Mouse (Mus musculus) testis, adult 2 months (tissue): ENCODE results near the gene Adamtsl4. TPM values are rescaled to one million over a fixed set of nuclear protein-coding genes. Genes with fewer than 3 reads are reported as not detected.
"Not testable (repeated sequence)": the region's sequence is repeated elsewhere in the genome, so short reads cannot be mapped to it uniquely, and the experiment has no call there.

Experiments
- H3K27ac ChIP-seq: fragments of 200-500 bp; 2 replicates; pipeline ENCODE4 v1.5.1; 2012; ENCODE audit warnings: low read depth, low read length; ENCODE audit not compliant: control insufficient read depth, insufficient read depth
- H3K27me3 ChIP-seq: fragments of 200-500 bp; 2 replicates; pipeline ENCODE4 v1.6.1; 2012; ENCODE audit warnings: mild to moderate bottlenecking, low read length, moderate library complexity; ENCODE audit not compliant: control insufficient read depth, insufficient read depth
- H3K36me3 ChIP-seq: fragments of 200-500 bp; 2 replicates; pipeline ENCODE4 v1.6.1; 2012; ENCODE audit warnings: mild to moderate bottlenecking, low read length; ENCODE audit not compliant: control insufficient read depth, insufficient read depth
- H3K4me1 ChIP-seq: fragments of 200-500 bp; 2 replicates; pipeline ENCODE4 v1.6.1; 2012; ENCODE audit warnings: low read length; ENCODE audit not compliant: control insufficient read depth, insufficient read depth
- H3K4me3 ChIP-seq: fragments of 200-500 bp; 2 replicates; pipeline ENCODE4 v1.5.1; 2012; ENCODE audit warnings: low read depth, mild to moderate bottlenecking, low read length, moderate library complexity, mixed read lengths; ENCODE audit not compliant: control insufficient read depth
- CTCF ChIP-seq: fragments of 200-500 bp; IDR thresholded peaks from 2 replicates; pipeline ENCODE4 v1.5.1; 2012; ENCODE audit warnings: low read depth, mild to moderate bottlenecking, inconsistent platforms, low read length, moderate library complexity; ENCODE audit not compliant: control insufficient read depth, insufficient read depth, insufficient replicate concordance
- POLR2A ChIP-seq: fragments of 200-500 bp; IDR thresholded peaks from 2 replicates; pipeline ENCODE4 v1.6.1; 2012; ENCODE audit warnings: low read depth, mild to moderate bottlenecking, inconsistent platforms, low read length, moderate library complexity; ENCODE audit not compliant: control insufficient read depth
- polyA plus RNA-seq: library from polyadenylated mRNA; depleted of rRNA; stranded (reverse); fragments of >200 nt; gene quantifications from 2 replicates; pipeline ENCODE4 v1.2.3, GENCODE M21; 2012

Adamtsl4 gene
- polyA plus RNA-seq, 1 experiment = 0.74 TPM

GRCm38 (mm10) chr3:95671201-95671600 lies 16.5 kb downstream of the Adamtsl4 start:
- no peaks in the 10 kb centered on the region for H3K27me3 ChIP-seq
- no peak overlapping the region for H3K27ac ChIP-seq
- peaks cover 14% of the 10 kb centered on the region for H3K4me1 ChIP-seq
- TF ChIP-seq POLR2A (no peak), CTCF (no peak)
- H3K36me3 ChIP-seq = no peaks in the 10 kb centered on the region
- H3K4me3 ChIP-seq = no peak overlapping the region

DNA sequence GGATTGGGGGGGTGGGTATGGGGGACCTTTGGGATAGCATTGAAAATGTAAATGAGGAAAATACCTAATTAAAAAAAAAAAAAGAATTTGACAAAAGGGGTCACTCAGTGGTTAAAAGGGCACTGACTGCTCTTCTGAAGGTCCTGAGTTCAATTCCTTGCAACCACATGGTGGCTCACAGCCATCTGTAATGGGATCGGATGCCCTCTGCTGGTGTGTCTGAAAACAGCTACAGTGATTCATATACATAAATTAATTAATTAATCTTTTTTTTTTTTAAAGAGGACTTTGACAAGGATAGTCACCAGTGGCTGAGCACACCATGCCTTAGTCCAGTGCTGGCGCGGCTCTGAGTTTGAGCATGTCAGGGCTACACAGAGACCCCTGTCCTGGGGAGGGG lies 17.3 kb downstream of the Adamtsl4 start:
- H3K4me1 ChIP-seq = peaks cover 12% of the 10 kb centered on the region
- not testable (repeated sequence) for H3K36me3 ChIP-seq, H3K27ac ChIP-seq, H3K27me3 ChIP-seq, H3K4me3 ChIP-seq

DNA sequence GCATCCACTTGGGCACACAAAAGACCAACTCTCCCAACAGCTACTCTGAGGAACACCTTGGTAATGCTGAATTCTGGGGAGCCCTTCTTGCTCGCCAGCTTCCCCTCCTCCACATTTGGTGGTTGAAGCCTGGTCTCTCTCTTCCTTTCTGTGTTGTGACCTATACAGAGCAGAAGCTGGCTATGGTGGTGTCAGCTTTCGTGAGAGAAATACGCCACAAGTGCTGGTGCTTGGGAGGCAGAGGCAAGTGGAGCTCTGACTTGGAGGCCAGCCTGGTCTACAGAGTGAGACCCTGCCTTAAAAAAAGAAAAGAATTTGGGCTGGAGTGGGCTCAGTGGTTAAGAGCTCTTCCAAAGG lies 18.4 kb downstream of the Adamtsl4 start:
- H3K36me3 ChIP-seq = no peaks in the 10 kb centered on the region
- H3K4me3 ChIP-seq = no peak overlapping the region
- H3K27me3 ChIP-seq = no peaks in the 10 kb centered on the region
- H3K27ac ChIP-seq = no peak overlapping the region; the same call in 1 of the 2 replicates
- H3K4me1 ChIP-seq = peaks cover 6% of the 10 kb centered on the region; the same call in 1 of the 2 replicates
- no peak for TF ChIP-seq POLR2A
- no peak for TF ChIP-seq CTCF

- Histone ChIP-seq H3K27me3 (no peaks in the 10 kb centered on the region), H3K4me3 (no peak overlapping the region), H3K4me1 (peaks cover 5% of the 10 kb centered on the region; the same call in 1 of the 2 replicates), H3K36me3 (no peaks in the 10 kb centered on the region), H3K27ac (peak overlapping the region; percentile 34)
- TF ChIP-seq POLR2A (no peak), CTCF (no peak)
Observed at GRCm38 (mm10) chr3:95668589-95669308, 19.0 kb downstream of the Adamtsl4 start.

DNA sequence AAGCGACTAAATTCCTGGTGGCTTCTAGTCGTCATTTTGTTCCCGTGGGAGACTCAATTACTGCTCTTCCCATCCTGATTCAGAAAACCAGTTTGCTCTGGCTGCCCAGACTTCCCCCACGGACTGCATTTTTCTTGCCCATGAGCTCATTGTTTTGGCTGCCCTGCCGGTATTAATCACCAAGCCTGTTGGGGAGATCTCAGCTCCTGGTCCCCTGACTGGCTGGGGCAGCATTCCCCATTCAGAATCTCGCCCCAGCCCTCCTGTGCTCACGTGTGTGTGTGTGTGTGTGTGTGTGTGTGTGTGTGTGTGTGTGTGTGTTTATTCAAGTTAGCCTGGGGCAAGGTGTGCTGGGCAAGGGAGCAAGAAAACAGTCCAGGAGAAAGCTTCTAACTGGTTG lies 19.7 kb downstream of the Adamtsl4 start:
- no peak for TF ChIP-seq CTCF
- no peak for TF ChIP-seq POLR2A
- Histone ChIP-seq H3K27me3 (no peaks in the 10 kb centered on the region), H3K27ac (peak overlapping the region; percentile 44; the same call in 1 of the 2 replicates), H3K4me3 (no peak overlapping the region), H3K4me1 (peaks cover 1% of the 10 kb centered on the region; the same call in 1 of the 2 replicates), H3K36me3 (no peaks in the 10 kb centered on the region)

- H3K4me3 ChIP-seq = no peak overlapping the region
- no peaks in the 10 kb centered on the region for H3K27me3 ChIP-seq
- peak overlapping the region; percentile 0; the same call in 1 of the 2 replicates for H3K27ac ChIP-seq
- no peaks in the 10 kb centered on the region for H3K36me3 ChIP-seq
- H3K4me1 ChIP-seq = peaks cover 2% of the 10 kb centered on the region; the same call in 1 of the 2 replicates
- no peak for TF ChIP-seq CTCF
- no peak for TF ChIP-seq POLR2A
Observed at GRCm38 (mm10) chr3:95667521-95667920, 20.2 kb downstream of the Adamtsl4 start.

DNA sequence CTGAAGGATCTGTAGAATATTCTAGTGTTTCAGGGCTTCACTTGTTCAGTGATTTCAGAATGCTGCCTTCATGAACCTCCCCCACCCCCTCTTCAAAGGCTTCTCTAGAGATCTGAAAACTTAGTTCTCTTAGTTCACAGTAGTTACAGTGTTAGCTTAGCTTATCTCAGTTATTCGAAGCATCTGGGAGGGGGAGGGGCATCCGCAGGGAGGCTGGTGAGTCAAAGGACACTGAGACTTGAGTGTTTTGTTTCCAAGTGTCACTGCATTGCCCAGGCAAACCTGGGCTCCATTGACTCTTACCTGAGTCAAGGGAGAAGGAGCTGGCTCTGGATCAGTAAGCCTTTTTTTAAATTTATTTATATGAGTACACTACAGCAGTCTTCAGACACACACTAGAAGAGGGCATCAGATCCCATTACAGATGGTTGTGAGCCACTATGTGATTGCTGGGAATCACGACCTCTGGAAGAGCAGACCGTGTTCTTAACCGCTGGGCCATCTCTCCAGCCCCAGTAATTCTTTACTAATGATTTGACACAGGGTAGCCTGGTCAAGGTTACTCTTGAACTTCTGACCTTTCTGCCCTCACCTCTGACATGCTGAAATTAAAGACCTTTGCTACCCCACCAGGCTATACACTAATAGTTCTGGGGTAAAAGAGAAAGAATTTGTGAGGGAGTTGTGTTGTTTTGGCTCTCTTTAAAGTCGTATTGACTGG lies 21.4 kb downstream of the Adamtsl4 start:
- H3K27ac ChIP-seq = no peak overlapping the region
- TF ChIP-seq CTCF (no peak), POLR2A (no peak)
- H3K36me3 ChIP-seq = no peaks in the 10 kb centered on the region
- H3K27me3 ChIP-seq = no peaks in the 10 kb centered on the region
- H3K4me1 ChIP-seq = peaks cover 2% of the 10 kb centered on the region; the same call in 1 of the 2 replicates
- no peak overlapping the region for H3K4me3 ChIP-seq

- no peaks in the 10 kb centered on the region; the same call in 1 of the 2 replicates for H3K36me3 ChIP-seq
- H3K27ac ChIP-seq = no peak overlapping the region
- H3K27me3 ChIP-seq = no peaks in the 10 kb centered on the region
- H3K4me1 ChIP-seq = peaks cover 2% of the 10 kb centered on the region; the same call in 1 of the 2 replicates
- H3K4me3 ChIP-seq = no peak overlapping the region
- no peak for TF ChIP-seq POLR2A
- TF ChIP-seq CTCF = no peak
Observed at GRCm38 (mm10) chr3:95664940-95665352, 22.8 kb downstream of the Adamtsl4 start.
